Mouse (Mus musculus) thymus, adult 18-20 months (tissue): ENCODE results near the gene Phactr2.
A peak's percentile ranks its signal among the peaks of the same experiment; 100 is the strongest.
"Not testable (repeated sequence)": the region's sequence is repeated elsewhere in the genome, so short reads cannot be mapped to it uniquely, and the experiment has no call there.

ENCODE experiments used
- DNase-seq, 2 experiments: peaks; one replicate each; pipeline ENCODE4 v3.0.0; 2022; ENCODE audit warnings: mixed read lengths in 2 of 2

Phactr2 gene

GRCm38 (mm10) chr10:13200862-13201261 is 273.4 kb downstream of the Phactr2 start:
- no peak for DNase-seq

- DNase-seq = no peak
These were observed 275.0 kb downstream of the Phactr2 start for GRCm38 (mm10) chr10:13199234-13199633.

DNA sequence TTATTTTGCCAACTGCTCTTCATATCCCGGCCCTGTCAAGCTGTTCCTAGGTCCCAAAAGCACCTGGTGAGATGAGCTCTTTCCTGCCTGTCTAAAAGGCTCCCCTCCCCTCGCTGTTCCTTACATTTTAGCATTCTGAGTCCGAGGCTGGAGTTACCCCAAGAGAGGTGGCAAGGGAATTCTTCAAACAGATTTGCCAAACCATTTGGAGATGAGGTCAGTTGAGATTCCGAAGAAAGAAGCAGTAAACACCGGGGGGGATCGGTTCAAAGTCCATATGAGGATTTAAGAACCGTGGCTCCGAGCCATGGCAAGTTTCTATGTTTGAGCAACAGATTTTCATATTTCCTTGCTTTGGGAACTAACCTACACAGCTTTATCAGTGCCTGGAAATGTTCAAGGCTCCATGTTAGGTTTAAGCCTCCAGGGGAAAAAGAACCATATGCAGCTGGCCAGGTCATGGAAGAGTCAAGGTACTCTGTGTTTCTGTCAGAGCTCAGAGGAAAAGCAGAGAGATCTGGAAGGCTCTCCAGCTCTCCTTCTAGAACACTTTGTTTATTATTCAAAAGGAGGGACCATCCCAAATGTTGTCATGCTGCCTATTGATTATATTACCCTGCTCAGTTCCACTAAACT is 277.2 kb downstream of the Phactr2 start:
- DNase-seq = no peak

DNA sequence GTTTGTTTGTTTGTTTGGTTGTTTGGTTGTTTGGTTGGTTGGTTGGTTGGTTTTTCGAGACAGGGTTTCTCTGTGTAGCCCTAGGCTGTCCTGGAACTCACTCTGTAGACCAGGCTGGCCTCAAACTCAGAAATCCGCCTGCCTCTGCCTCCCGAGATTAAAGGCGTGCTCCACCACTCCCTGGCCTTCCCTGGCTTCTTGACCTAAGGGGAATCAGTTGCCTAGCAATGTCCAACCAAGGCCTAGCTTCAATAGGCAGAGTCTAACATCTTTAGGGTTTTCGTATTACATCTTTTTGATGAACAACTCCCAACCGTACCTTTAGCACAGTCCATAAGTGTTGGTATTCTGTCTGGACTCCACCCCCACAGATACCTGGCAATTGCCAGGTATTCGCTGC is 280.7 kb downstream of the Phactr2 start:
- DNase-seq = not testable (repeated sequence)

DNA sequence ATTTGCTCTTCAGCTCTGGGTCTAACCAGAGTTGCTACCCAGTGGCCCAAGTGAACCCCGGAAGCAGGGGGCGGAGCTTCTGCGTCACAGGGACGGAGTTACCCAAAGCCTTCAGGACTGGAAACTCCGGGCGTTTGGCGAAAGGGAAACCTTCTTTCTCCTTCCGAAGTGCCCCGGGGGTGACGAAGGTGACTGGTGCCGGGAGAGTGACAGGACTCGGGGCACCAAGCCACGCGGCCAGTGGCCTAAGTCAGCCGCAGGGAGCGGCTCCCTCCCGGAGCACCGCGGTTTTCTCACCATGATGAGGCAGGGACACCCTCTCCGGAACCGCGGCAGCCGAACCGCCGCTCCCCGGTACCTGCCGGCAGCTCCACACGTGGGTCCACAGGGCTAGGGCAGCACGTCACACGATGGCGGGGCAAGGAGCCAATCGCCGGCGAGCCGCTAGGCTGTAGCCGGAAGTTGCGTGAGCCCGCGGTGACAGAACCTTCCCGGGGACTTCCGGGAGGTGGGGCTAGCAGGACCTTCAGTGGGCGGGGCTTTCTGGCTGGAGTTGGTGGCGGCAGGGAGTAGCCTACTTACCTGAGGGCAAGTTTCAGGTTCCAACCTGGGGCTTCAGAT is 281.4 kb downstream of the Phactr2 start, which contains the start of gene Ltv1:
Gene Ltv1 (minus strand): TSS at position 438 of the 621 bp plus-strand sequence.
- peak; percentile 90 to 92 for DNase-seq

- no peak for DNase-seq
These were observed 284.3 kb downstream of the Phactr2 start for GRCm38 (mm10) chr10:13189881-13190280.

GRCm38 (mm10) chr10:13186754-13187153 is 287.5 kb downstream of the Phactr2 start:
- DNase-seq = no peak

DNA sequence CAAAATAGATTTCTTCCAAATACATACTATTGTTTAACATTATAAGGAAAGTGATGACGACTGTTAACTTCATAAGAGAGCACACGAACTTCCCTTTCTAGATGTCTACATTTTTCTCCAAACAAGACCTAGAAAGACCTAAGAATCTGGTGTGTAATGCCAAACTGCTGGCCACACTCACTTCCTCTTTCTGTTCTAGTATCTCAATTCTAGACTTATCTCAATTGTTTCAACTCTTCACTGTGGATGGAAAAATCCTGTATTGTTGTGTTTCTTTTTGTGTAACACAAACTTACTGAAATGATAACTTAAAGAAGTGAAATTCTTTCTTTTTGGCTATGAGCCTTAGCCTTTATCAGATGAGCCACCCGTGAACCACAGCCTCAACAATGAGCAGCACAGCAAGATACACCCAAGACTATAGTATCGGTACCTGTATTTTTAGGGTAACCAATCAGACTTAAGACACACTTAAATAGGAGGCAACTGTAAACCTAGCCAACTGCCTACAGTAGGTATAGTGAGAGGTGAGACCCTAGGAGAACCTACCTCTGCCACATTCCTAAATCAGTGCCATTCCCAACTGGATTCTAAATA is 289.9 kb downstream of the Phactr2 start:
- no peak for DNase-seq

DNA sequence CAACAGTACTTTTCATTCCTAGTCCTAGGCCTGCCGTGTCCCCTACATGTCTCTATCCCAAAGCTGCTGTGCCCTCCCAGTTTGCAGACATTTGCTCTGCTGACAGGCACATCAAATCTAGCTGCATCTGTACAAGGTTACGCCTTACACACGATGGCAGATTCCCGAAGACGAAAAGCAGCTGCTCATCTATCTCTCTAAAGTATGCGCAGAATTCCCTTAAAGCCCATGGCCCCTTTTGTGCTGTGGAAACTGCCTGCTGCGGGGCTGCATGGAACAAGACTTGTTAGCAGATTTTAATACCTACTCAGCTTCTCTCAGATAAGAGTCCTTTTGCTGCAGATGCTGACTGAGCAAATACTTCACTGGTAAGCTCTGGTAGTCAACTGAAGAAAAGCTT is 294.0 kb downstream of the Phactr2 start:
- DNase-seq = no peak

DNA sequence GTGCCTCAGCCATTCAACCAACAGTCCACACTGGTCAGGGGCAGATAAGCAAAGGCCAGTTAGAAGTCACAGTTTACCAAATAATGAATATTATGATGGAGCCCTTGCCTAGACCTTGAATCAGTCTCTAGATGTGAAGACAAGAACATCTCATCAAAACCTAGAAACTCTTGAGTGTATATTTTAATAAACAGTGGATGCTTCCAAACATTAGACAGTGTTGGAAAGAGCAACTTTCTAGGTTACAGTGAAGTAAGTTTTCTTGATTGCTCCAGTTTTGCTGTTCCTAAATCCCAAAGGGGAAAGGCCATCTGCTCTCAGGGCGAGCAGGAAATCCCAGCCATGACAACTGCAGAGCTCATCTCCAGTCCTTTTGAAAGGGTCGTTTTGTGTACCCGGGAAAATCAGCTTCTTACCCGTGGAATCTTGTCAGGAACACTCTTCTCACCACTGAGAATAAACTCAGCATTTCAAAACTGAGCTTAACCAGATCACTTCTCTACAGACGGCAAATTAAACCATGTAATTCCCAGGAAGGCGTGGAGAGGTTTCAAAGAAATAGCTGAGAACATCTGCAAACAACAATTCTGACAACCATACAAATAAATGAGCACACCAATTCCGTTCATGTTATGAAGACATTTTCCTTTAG is 296.1 kb downstream of the Phactr2 start, which contains the start of gene Zc2hc1b:
Gene Zc2hc1b (minus strand): TSS at position 51 of the 652 bp plus-strand sequence.
- no peak for DNase-seq

DNA sequence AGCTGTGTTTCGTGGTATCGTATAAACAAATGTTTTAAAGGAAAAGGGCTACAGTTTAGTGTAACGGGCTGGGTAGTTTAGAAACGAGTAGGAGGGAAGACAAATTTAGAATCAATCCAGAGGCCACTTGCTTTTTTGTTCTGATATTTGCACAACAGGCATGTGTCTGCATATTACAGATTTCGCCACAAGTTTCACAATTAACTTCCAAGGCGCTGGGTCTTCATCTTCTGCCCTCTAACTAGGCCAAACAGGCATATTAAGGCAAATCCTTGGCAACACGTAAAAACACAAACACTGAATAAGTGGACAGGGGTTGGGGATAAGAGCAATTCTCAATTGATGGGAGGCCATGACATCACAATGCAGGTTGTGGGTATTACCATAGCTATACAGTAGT is 298.3 kb downstream of the Phactr2 start:
- DNase-seq = no peak

DNA sequence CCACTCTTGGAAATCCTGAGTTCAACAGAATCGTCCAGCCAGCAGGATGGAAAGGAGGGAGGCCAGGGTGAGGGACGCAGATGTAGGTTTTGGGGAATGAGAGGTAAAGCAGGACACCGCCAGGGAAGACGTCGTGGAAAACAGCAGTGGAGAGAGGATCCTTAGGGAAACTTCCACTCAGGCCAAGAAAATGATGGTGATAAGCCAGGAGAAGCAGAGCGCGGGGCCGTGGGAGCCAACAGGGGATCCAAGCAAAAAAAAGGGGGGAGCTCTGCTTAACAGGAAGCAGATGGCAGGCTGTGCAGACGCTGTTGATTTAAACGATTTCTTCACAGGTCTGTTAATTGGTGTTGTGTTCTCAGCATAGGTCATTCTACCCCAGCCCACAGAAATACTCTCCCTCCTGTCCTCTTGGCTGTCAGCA is 301.4 kb downstream of the Phactr2 start:
- DNase-seq = no peak

DNA sequence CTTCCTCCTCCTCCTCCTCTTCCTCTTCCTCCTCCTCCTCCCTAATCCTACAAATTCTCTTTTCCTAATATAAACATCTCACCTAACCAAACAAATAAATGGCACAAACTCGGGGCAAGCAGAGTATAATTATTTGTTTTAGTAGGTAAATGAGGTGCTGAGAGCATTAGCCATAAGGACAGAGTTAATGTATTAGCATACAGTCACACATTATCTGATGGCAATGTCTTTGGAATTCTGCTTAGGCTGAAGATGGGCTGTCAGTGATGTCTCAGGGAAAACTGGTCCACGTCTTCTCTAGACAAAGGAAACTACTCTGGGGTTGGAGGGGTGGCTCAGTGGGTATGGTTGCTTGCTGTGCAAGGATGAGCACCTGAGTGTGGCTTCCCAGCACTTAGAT is 302.8 kb downstream of the Phactr2 start:
- no peak for DNase-seq

- DNase-seq = no peak
These were observed 303.3 kb downstream of the Phactr2 start for GRCm38 (mm10) chr10:13170739-13171448.

- no peak for DNase-seq
These were observed 305.8 kb downstream of the Phactr2 start for GRCm38 (mm10) chr10:13168461-13168860.

- no peak for DNase-seq
These were observed 312.2 kb downstream of the Phactr2 start for GRCm38 (mm10) chr10:13162031-13162430.

DNA sequence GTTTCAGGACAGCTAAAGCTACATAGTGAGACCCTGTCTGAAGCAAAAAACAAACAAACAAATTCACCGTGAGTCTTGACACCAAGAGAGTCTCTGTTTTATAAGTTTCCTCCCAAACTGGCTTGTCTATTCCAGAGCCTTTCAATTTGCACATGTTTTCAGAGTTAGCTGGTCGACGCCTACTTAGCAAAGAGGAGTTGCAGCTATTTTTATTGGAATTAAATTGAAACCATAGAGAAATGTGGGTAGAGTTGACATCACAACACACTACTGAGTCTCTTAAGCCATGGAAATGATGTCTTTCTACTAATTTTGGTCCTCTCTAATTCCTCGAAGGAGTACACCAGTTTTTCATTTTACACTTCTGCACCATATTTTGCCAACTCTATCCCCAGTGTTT is 313.3 kb downstream of the Phactr2 start:
- no peak for DNase-seq
